Mouse (Mus musculus): ENCODE results near the gene Fndc5.

Fndc5 gene

GRCm38 (mm10) chr4:129136579-129137391, at the start of gene Fndc5:
Fndc5 (plus strand) TSS chr4:129136999.
- peak; percentile 92 for DNase-seq

DNA sequence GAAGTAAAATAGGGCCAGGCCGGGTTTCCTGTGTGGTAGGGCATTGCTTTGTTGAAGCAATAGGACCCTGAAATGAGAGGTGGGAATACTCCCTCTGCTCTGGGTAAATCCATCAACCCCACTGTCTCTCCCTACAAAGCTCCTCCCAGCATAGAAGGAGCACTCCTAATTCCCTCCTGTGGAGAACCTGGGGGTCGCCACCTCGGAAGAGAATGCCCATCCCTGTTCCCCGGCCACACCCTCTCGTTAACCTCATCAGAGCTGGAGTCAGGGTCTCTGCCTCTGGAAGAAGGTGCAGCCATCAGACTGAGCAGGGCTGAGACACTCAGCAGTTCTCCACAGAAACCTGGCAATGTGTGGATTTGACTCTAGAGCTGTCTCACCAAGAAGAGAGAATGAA, 48.9 kb upstream of the Fndc5 start:
- no peak for DNase-seq

GRCm38 (mm10) chr4:129095276-129095675, 41.5 kb upstream of the Fndc5 start:
- DNase-seq = no peak

DNA sequence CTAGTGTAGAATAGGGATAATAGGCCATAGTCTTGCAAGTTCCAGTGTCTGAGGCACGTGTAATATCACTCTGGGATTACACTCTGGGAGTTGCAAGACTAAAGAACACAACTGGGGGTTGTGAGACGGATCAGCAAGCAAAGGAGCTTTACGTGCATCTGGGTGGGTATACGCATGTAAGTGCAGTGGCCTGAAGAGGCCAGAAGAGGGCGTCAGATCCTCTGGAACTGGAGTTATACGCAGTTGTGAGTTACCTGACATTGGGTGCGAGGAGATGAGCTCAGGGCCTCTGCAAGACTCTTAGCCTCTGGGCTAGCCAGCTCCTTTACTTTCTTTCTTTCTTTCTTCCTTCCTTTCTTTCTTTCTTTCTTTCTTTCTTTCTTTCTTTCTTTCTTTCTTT, 39.8 kb upstream of the Fndc5 start:
- no peak for DNase-seq

- no peak for DNase-seq
Observed at GRCm38 (mm10) chr4:129102133-129102829, 34.5 kb upstream of the Fndc5 start.

DNA sequence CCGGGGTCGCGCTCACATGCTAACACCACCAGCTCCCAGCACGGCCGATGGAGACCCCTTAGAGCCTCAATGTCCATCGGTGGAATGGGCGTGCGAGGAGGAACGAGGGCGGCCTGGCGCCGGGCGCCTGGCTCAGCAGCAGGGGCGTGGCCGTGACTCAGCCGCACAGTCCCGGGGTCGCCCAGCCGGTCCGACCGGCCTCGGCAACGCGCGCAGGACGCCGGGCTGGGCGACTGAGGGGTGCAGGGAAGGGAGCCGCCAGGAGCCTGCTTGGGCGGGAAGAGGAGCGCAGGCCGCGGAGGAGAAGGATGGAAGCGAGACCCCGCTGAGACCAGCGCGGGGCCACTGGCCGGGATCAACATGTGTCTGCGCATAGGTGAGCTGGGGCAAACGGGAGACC, 31.4 kb upstream of the Fndc5 start, which contains the start of gene Tmem54:
Gene Tmem54 (plus strand): TSS at position 193 of the 400 bp plus-strand sequence.
- DNase-seq = no peak

DNA sequence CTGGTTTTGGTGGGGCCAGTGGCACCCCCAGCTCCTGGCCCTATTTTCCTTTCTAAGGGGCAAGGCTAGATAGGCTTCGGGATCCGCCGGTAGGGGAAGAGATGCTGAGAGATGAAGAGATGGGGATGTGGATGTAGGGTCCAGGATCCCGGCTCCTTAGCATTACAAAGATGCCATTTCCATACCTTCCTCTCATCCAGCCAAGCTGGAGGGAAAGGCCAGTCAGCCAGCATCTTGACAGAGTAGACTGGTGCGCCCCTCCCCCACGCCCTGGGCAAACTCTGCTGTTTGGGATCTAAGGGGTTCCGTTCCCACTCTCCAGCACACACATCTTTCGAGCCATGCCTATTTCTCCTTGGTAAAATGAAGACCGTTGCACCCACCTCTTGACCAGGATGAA, 30.7 kb upstream of the Fndc5 start:
- no peak for DNase-seq

DNA sequence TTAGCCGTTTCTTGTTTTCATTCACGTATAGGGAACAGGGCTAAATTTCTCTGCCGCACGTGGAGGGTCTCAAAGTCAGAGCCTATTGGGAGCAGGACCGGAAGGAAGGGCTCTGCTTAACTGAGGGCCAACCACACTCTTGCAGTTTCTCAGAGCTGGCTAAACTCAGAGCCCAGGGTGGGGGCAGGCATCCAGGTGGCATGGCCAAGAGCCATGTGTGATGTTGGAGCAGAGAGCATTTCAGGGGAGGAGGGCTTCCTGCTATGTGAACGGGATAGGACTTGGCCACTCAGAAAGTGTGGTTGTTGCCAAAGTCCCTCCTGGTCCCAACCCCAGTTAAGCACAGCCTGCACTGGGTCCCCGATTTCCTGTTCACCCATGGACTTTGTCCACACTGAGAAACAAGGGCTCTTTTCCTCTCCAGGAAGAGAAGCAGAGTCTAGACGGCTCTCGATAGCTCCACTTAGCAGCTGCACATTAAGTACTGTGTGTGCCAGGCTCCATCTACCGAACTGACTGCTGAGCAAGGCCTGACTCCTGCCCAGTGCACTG, 29.4 kb upstream of the Fndc5 start:
- no peak for DNase-seq

- no peak for DNase-seq
Observed at GRCm38 (mm10) chr4:129108624-129109023, 28.2 kb upstream of the Fndc5 start.

DNA sequence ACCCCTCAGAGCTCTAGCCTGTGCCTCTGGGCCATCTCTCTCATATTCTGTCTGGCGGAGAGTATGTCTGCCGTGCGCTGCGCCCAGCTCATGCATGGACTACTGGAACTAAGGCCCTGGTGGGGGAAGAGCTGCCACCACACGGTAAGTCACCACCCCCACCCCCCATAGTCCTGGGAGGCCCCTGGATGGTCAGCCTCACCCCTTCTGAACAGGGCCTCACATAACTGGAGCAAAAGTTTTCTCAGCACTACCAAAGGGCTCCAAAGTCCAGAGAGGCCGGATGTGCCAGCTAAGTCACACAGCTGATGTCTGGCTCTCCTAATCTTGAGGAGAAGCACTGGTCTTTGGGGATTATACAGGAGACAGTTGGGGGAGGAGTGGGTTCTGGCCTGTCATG, 26.0 kb upstream of the Fndc5 start:
- DNase-seq = no peak

DNA sequence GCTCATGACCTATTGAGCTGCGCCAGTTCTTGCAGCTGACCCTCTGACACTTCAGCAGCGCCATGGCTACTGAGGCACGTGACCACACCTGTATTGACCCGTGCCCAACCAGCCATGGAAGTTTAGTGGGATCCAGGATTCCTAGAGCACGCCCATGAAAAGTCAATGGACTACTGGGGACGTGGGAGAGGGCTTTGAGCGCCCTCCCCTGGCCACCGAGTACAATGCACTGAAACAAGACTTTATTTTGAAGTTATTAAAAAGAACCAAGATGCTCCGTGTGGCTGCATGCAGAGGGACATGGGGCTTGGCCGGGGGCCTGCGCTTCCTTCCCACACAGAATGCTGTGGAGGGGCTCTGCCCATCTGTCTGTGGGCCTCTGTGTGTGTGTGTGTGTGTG, 25.4 kb upstream of the Fndc5 start:
- no peak for DNase-seq

DNA sequence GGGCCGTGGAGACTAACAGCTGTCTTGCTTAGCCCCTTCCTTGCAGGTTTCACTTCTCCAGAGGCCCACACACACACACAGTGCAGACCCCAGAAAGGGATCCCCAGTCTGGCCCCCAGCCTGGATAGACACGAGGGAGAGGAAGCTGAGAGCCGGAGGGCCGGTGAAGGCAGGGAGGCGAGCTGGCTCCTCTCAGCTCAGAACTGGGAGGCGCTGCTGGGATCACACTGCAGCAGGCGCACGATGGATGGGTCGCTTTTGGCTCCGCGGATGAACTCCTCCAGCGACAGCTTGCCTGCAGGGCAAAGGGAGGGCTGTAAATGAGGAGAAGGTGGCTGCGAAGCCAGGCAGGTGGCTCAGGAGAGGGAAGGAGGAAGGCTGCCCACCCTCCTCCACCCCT, 24.6 kb upstream of the Fndc5 start:
- DNase-seq = no peak

GRCm38 (mm10) chr4:129113083-129113988, 23.5 kb upstream of the Fndc5 start:
- no peak for DNase-seq

DNA sequence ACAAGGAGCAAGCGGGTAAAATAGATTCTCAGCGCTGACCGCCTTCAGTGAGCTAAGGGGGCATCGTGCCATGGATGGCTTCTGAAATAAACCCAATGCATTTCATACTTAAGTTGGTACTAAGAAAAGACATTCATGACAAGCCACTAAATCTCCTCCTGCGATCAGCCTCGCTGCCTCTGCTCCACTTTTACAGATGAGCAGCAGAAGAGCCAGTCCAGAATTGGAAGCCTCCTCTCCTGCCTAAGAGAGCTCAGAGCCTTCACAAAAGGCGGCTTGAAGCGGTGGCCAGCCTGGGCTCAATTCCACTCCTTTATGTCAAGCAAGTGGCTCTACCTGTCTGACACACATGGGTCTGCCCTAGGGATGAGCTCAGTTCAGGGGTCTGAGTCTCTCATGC, 20.1 kb upstream of the Fndc5 start:
- DNase-seq = no peak

DNA sequence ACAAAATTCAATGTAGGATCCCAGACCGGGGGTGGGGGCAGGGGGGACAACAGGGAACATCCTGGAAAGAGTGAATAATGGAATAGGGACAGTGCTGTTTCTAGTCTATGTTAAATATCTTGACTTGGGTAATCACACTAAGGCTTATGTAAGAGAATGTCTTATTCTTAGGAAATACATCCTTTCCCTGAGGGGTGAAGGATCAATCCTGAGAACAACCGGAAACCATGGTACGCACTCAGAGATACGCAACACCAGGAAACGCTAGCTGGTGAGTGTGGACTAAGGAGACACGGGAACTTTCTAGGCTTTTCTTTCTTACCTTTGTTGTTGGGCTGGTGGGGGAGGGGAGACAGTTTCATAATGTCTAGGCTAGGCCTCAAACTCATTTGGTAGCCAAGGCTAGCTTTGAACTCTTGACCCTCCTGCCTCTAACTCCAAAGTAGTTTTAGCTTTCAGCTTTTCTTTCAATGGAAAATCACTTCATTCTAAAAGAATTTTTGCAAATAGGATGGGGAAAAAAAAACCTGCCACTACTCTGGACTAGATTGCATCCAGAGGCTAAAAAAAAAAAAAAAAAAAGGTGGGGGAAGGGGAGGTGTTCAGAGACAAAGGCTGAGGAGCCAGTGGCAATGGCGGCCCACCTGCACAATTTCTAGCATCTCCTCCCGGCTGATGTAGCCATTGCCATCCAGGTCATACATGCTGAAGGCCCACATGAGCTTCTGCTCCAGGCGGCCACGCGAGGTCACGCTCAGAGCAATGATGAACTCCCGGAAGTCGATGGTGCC, 18.9 kb upstream of the Fndc5 start:
- no peak for DNase-seq

DNA sequence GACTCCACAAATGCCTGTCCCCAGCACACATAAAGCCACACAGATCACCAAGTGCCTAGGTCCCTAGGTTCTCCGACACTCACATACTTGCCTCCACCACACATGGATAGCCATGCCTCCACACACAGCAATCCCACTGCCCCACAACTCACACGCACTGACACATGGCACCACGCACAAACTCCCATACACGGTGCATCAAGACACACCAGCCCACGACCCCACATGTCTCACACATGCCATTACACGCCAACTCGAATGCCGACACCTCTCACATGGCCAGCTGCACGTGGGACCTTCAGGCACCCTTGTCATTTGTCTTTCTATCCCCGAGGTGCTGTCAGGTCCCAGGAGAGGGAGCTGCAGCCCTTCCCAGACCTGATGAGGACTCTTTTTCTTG, 17.1 kb upstream of the Fndc5 start:
- DNase-seq = no peak

- DNase-seq = no peak
Observed at GRCm38 (mm10) chr4:129120520-129121445, 16.0 kb upstream of the Fndc5 start.

GRCm38 (mm10) chr4:129121569-129122086, 15.2 kb upstream of the Fndc5 start, which contains the start of gene Hpca:
Hpca (minus strand) TSS chr4:129122036.
- no peak for DNase-seq

DNA sequence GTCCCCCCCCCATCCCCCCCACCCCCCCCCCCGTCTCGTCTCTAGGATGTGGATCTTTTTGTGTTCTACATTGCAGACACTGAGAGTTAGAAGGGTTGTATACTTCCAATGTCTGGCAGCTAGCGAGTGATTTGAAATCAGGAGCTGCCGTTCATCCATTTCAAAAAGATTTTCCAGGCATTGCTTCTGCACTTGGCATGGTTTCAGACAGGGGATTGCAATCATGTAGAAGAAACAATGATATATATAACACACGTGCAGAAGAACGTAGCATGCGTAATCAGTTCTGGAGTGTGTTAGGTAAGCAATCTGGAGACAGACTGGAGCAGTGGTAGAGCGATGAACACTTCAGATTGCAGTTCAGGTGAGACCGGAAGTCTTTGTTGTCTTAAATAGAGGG, 14.7 kb upstream of the Fndc5 start:
- DNase-seq = no peak

- DNase-seq = no peak
Observed at GRCm38 (mm10) chr4:129122719-129123118, 14.1 kb upstream of the Fndc5 start.
